In the genomic region with DNA sequence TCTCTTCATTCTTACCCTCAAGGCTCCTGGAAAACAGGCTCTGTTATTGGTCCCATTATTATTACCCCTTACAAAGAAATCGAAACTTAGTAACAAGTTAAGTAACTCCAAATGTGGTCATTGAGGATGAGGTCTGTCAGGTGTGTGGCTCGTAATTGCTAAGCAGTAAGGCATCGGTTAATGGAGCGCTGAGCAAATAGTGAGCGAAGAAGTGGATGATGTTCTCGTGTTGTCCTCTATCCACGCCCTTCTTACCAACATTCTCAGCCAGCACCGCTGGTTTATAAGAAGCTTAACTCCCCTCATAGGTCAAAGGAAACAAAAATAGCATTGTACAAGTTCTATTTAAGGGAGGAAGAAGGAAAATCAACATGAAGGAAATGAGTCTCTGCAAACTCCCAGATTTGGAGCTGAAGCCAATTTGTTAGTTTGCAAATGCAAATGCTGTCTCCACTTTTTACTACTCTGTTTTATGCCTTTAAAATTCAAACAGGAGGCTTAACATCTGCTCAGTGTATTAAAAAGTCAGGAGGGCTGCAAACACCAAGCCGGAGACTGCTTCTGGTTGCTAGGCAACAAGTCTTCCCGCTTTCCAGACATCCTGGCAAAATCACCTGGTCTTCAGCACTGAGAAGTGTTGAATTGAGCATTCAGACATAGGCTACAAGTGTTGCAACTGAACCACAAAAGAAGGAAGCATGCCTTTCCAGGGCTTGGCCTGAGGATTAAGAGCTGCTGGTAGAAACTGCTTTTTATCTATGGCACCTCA, we compare ENCODE assay signal across 10 mouse cellular contexts.
DNase-seq lines count a peak whose midpoint lies in the region; ATAC-seq lines count a peak whose summit lies in the region.
"Had no signal": no experiment of that assay in that cellular context is flagged by ENCODE, and none has a peak within 500 bp of the region (broad histone marks: within the 10 kb centered on the region; RNA-seq: fewer than 3 reads in every experiment).

No protein-coding gene starts in this region.

- H3K27ac ChIP-seq in hindbrain, embryonic 11.5 days (ENCODE audit: low read depth, low read length), result no peak overlapping the region
- no peak overlapping the region for H3K27ac ChIP-seq in hindbrain, embryonic 10.5 days
- H3K27ac ChIP-seq in forebrain, embryonic 14.5 days (ENCODE audit: low read depth, low read length), result no peak overlapping the region
- no peak overlapping the region for H3K27ac ChIP-seq in limb, embryonic 13.5 days

- peak; percentile 19 for DNase-seq in hindbrain, embryonic 11.5 days (ENCODE audit: low spot score)
- DNase-seq in hindbrain, embryonic 10.5 days (ENCODE audit: low spot score), result no peak
- peak; percentile 15 for DNase-seq in ES-CJ7 (ENCODE audit: low read depth, low spot score)
- peak; percentile 74 for DNase-seq in forebrain, embryonic 14.5 days (ENCODE audit: low spot score)
- no peak for DNase-seq in c-Kit-positive CD71-positive TER-119-positive erythroid progenitor cells, embryonic 14.5 days (ENCODE audit: low spot score)
- no peak for DNase-seq in adrenal gland, postnatal 36 days
- no peak for DNase-seq in cerebellum, postnatal 36 days
- DNase-seq: cerebellum, adult 18-20 months; kidney, postnatal 36 days had no signal

- 63% methylated on average over 10 of the region's 10 CpGs for WGBS in hindbrain, embryonic 11.5 days
- 67% methylated on average over 10 of the region's 10 CpGs for WGBS in hindbrain, embryonic 10.5 days
- 49% methylated on average over 10 of the region's 10 CpGs for WGBS in forebrain, embryonic 14.5 days
- 30% methylated on average over 10 of the region's 10 CpGs for WGBS in limb, embryonic 13.5 days

- no peak overlapping the region for H3K9ac ChIP-seq in hindbrain, embryonic 11.5 days (ENCODE audit: low read depth, low read length)
- no peak overlapping the region for H3K9ac ChIP-seq in forebrain, embryonic 14.5 days (ENCODE audit: low read length)
- H3K9ac ChIP-seq in limb, embryonic 13.5 days, result no peak overlapping the region

- no peak overlapping the region for H3K4me2 ChIP-seq in hindbrain, embryonic 11.5 days (replicated peaks; ENCODE audit: low read depth, low read length)
- H3K4me2 ChIP-seq in forebrain, embryonic 14.5 days (ENCODE audit: low read length), result no peak overlapping the region
- H3K4me2 ChIP-seq in limb, embryonic 13.5 days (replicated peaks), result peak overlapping the region; percentile 15; the same call in 1 of the 2 replicates

- H3K9me3 ChIP-seq in hindbrain, embryonic 11.5 days (ENCODE audit: control insufficient read depth, low read length), result no peaks in the 10 kb centered on the region
- H3K9me3 ChIP-seq in hindbrain, embryonic 10.5 days, result no peaks in the 10 kb centered on the region
- H3K9me3 ChIP-seq in forebrain, embryonic 14.5 days (replicated peaks; ENCODE audit: control insufficient read depth, low read length), result no peaks in the 10 kb centered on the region
- no peaks in the 10 kb centered on the region for H3K9me3 ChIP-seq in limb, embryonic 13.5 days

- ATAC-seq in hindbrain, embryonic 11.5 days (ENCODE audit: low FRiP score), result no peak
- peak; percentile 80 for ATAC-seq in forebrain, embryonic 14.5 days
- ATAC-seq in limb, embryonic 13.5 days (ENCODE audit: low FRiP score, low read depth), result peak; percentile 65

- no peak overlapping the region for H3K4me3 ChIP-seq in hindbrain, embryonic 11.5 days (ENCODE audit: low read depth, low read length)
- no peak overlapping the region for H3K4me3 ChIP-seq in hindbrain, embryonic 10.5 days
- no peak overlapping the region for H3K4me3 ChIP-seq in forebrain, embryonic 14.5 days (ENCODE audit: low read depth, low read length)
- no peak overlapping the region for H3K4me3 ChIP-seq in limb, embryonic 13.5 days

- H3K27me3 ChIP-seq in hindbrain, embryonic 11.5 days (ENCODE audit: control insufficient read depth, insufficient read depth, low read length), result no peaks in the 10 kb centered on the region
- no peaks in the 10 kb centered on the region for H3K27me3 ChIP-seq in hindbrain, embryonic 10.5 days (ENCODE audit: insufficient read depth, poor library complexity, severe bottlenecking)
- no peaks in the 10 kb centered on the region for H3K27me3 ChIP-seq in forebrain, embryonic 14.5 days (replicated peaks; ENCODE audit: control insufficient read depth, insufficient read depth, low read length)
- H3K27me3 ChIP-seq in limb, embryonic 13.5 days, result no peaks in the 10 kb centered on the region

- H3K36me3 ChIP-seq in hindbrain, embryonic 11.5 days (ENCODE audit: control insufficient read depth, insufficient read depth, low read length), result no peaks in the 10 kb centered on the region
- no peaks in the 10 kb centered on the region for H3K36me3 ChIP-seq in hindbrain, embryonic 10.5 days
- H3K36me3 ChIP-seq in forebrain, embryonic 14.5 days (ENCODE audit: control insufficient read depth, insufficient read depth, low read length), result no peaks in the 10 kb centered on the region
- no peaks in the 10 kb centered on the region for H3K36me3 ChIP-seq in limb, embryonic 13.5 days

- no peaks in the 10 kb centered on the region for H3K4me1 ChIP-seq in hindbrain, embryonic 11.5 days (replicated peaks; ENCODE audit: control insufficient read depth, insufficient read depth, low read length)
- H3K4me1 ChIP-seq in hindbrain, embryonic 10.5 days (replicated peaks), result peaks cover 15% of the 10 kb centered on the region
- peaks cover 3% of the 10 kb centered on the region; the same call in 1 of the 2 replicates for H3K4me1 ChIP-seq in forebrain, embryonic 14.5 days (ENCODE audit: control insufficient read depth, insufficient read depth, low read length)
- peaks cover 17% of the 10 kb centered on the region for H3K4me1 ChIP-seq in limb, embryonic 13.5 days

Comparison
In these comparisons a context has a peak if more than half of its experiments do, and no peak if none do; other contexts are left out.
1. DNase-seq: peak in hindbrain, embryonic 11.5 days (single experiment), ES-CJ7 (single experiment) and forebrain, embryonic 14.5 days (single experiment); none in hindbrain, embryonic 10.5 days (single experiment), c-Kit-positive CD71-positive TER-119-positive erythroid progenitor cells, embryonic 14.5 days (single experiment), adrenal gland, postnatal 36 days (0 of 2) and cerebellum, postnatal 36 days (0 of 2).